In the genomic region with DNA sequence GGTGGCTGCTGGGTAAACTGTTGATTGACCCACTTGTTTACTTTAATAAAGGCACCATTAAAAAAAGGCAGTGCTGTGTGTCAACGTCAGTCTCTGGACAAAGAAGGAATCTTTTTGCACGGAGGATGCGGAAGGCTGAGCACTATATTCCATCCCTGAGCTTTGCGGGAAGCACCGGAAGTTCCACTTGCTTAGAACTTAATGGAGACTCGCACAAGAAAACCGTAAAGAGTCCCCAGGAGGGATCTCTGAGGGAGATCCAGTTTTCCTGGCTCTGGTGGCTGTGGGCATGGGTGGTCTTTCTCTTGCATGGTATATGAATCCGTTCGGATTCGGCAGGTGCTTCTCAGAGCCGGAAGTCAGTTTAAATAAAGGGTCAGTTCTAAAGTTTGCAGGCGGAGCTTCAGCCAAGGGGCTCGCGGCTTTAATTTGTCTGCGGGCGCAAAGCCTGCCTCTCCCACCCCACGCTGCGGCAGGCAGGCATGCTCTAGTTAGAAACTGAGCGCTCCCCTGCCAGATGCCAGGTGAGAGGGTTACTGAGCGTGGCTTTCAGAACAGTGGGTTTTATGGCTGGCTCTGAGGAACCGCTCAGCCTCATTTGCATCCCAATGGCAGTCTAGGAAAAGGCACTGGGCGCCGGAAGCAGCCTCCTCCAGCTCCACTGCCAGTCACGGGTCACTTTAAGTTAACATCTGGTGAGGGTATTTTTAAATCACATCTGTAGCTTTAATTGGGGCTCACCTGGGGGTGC, we compare ENCODE assay signal across 8 mouse cellular contexts.
DNase-seq lines count a peak whose midpoint lies in the region; ATAC-seq and TF ChIP-seq lines count a peak whose summit lies in the region.

No protein-coding gene starts in this region.

- peak overlapping the region; percentile 36 for H3K9ac ChIP-seq in lung, embryonic 14.5 days
- H3K9ac ChIP-seq in forebrain, embryonic 13.5 days, result peak overlapping the region; percentile 62
- 0 out of 2 replicates have a peak overlapping the region, but pooled peaks have one; percentile 22 for H3K9ac ChIP-seq in neural tube, embryonic 12.5 days

- H3K27ac ChIP-seq in lung, embryonic 14.5 days (ENCODE audit: low read depth), result no peak overlapping the region
- peak overlapping the region; percentile 48 for H3K27ac ChIP-seq in forebrain, embryonic 13.5 days
- peak overlapping the region; percentile 32 for H3K27ac ChIP-seq in neural tube, embryonic 12.5 days

- WGBS in lung, embryonic 14.5 days, result 1% methylated on average over 24 of the region's 24 CpGs
- under 1% methylated on average over 24 of the region's 24 CpGs for WGBS in forebrain, embryonic 13.5 days
- WGBS in neural tube, embryonic 12.5 days, result under 1% methylated on average over 24 of the region's 24 CpGs

- no peaks in the 10 kb centered on the region for H3K4me1 ChIP-seq in lung, embryonic 14.5 days (ENCODE audit: insufficient read depth)
- H3K4me1 ChIP-seq in forebrain, embryonic 13.5 days, result peaks cover 48% of the 10 kb centered on the region
- H3K4me1 ChIP-seq in neural tube, embryonic 12.5 days, result peaks cover 45% of the 10 kb centered on the region

- no peaks in the 10 kb centered on the region for H3K36me3 ChIP-seq in lung, embryonic 14.5 days (ENCODE audit: insufficient read depth)
- no peaks in the 10 kb centered on the region for H3K36me3 ChIP-seq in forebrain, embryonic 13.5 days (ENCODE audit: poor library complexity, severe bottlenecking)
- no peaks in the 10 kb centered on the region for H3K36me3 ChIP-seq in neural tube, embryonic 12.5 days

- TF ChIP-seq CTCF in lung, embryonic 14.5 days (IDR thresholded peaks at IDR 0.05; ENCODE audit: low read depth), result no peak

- peak overlapping the region; percentile 59 for H3K4me2 ChIP-seq in lung, embryonic 14.5 days
- peak overlapping the region; percentile 81 for H3K4me2 ChIP-seq in forebrain, embryonic 13.5 days
- peak overlapping the region; percentile 61 for H3K4me2 ChIP-seq in neural tube, embryonic 12.5 days (replicated peaks)

- ATAC-seq in lung, embryonic 14.5 days (ENCODE audit: insufficient read depth), result no peak
- peak; percentile 55; the same call in 1 of the 2 replicates for ATAC-seq in forebrain, embryonic 13.5 days
- ATAC-seq in neural tube, embryonic 12.5 days (ENCODE audit: low FRiP score, low read depth), result 0 out of 2 replicates have a peak, but pooled peaks have one; percentile 7
- ATAC-seq in monocyte, adult 5-6 weeks (replicated peaks; ENCODE audit: insufficient number of reproducible peaks, low FRiP score, low TSS enrichment, poor library complexity, severe bottlenecking), result no peak

- H3K27me3 ChIP-seq in lung, embryonic 14.5 days (ENCODE audit: insufficient read depth, low read length), result peaks cover 13% of the 10 kb centered on the region; the same call in 1 of the 2 replicates
- H3K27me3 ChIP-seq in forebrain, embryonic 13.5 days, result peaks cover 12% of the 10 kb centered on the region
- H3K27me3 ChIP-seq in neural tube, embryonic 12.5 days (replicated peaks), result 0 out of 2 replicates have a peak, but pooled peaks cover 3% of the 10 kb centered on the region

- peak overlapping the region; percentile 28 for H3K4me3 ChIP-seq in lung, embryonic 14.5 days (ENCODE audit: low read depth, low read length)
- peak overlapping the region; percentile 45 for H3K4me3 ChIP-seq in forebrain, embryonic 13.5 days
- H3K4me3 ChIP-seq in neural tube, embryonic 12.5 days, result peak overlapping the region; percentile 33

- no peaks in the 10 kb centered on the region for H3K9me3 ChIP-seq in lung, embryonic 14.5 days (ENCODE audit: low read depth, low read length)
- H3K9me3 ChIP-seq in forebrain, embryonic 13.5 days (replicated peaks), result no peaks in the 10 kb centered on the region
- no peaks in the 10 kb centered on the region for H3K9me3 ChIP-seq in neural tube, embryonic 12.5 days

- DNase-seq in lung, embryonic 14.5 days, result peak; percentile 10
- no peak for DNase-seq in lung, postnatal 4 days
- DNase-seq in kidney, postnatal 14 days, result peak; percentile 51
- no peak for DNase-seq in spleen, adult 18-20 months
- DNase-seq in thymus, adult 18-20 months, result no peak

Comparison
In these comparisons a context has a peak if more than half of its experiments do, and no peak if none do; other contexts are left out.
1. DNase-seq: peak in lung, embryonic 14.5 days (single experiment) and kidney, postnatal 14 days (single experiment); none in lung, postnatal 4 days (0 of 2), spleen, adult 18-20 months (0 of 2) and thymus, adult 18-20 months (0 of 2).
2. ATAC-seq: peak in forebrain, embryonic 13.5 days (single experiment) and neural tube, embryonic 12.5 days (single experiment); none in lung, embryonic 14.5 days (single experiment) and monocyte, adult 5-6 weeks (single experiment).
3. Peak in every context shown above with its lines, with median percentiles within 50 percentile points of each other: H3K4me2 ChIP-seq, H3K4me3 ChIP-seq and H3K9ac ChIP-seq.